Mouse (Mus musculus): ENCODE measurements around the gene Guk1. TPM values are rescaled to one million over a fixed set of nuclear protein-coding genes. Genes with fewer than 3 reads are reported as not detected.

The Guk1 gene
- polyA plus RNA-seq, 1 experiment from 2014 or later: 119 TPM

DNA sequence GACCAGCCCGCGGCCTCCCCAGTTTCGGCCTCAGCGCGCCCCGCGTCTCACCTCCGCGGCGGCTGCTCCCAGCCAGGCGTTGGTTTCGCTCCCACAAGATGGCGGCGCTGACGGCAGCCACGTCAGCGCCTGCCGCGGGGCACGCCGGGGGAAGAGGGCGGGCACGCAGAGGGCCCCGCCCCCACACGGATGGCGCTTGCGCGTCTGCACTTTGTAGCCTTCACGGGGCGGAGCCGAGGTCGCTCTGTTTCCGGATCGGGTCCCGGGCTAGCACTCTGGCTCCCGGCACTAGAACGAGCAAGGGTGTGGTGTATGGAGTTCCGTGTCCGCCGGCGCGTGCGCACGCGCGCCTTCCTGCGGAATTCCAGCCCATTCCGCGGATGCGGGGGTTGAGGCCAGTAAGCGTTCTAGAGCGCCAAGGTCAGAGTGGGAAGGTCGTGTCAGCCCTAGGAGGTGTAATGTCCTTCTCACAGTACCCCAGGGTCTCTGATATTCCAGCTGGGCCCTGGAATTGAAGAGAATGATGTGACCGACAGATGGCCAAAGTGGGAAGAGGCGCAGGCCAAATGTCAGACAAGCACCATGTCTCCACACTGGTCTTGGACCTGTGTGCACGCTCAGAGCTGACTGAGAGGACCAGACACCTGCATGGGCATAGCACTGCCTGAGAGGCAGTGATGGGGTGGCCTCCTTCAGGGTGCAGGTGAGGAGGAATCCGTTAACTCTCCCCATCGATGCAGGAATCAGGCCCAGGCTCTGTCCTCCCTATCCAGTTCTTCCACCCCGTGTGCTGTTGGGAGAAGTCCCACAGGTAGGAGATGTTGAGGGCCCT lies 36.3 kb upstream of the Guk1 start, which contains the start of gene Arf1:
TSS of gene Arf1 (minus strand) at position 149 of the 832 bp plus-strand sequence.
- Histone ChIP-seq H3K9me3 (ENCODE audit: control insufficient read depth) (no peaks in the 10 kb centered on the region), H3K27me3 (replicated peaks; ENCODE audit: control insufficient read depth, insufficient read depth, low read length) (no peaks in the 10 kb centered on the region), H3K9ac (ENCODE audit: low read depth, low read length) (peak within 1 kb of the TSS; percentile 100), H3K4me2 (replicated peaks; ENCODE audit: low read depth) (peak within 1 kb of the TSS; percentile 74), H3K4me3 (ENCODE audit: low read depth, low read length) (peak within 1 kb of the TSS; percentile 99), H3K27ac (ENCODE audit: low read depth, low read length) (peak within 1 kb of the TSS; percentile 100), H3K36me3 (ENCODE audit: control insufficient read depth, insufficient read depth) (peaks cover 4% of the 10 kb centered on the region; the same call in 1 of the 2 replicates), H3K4me1 (replicated peaks; ENCODE audit: control insufficient read depth, insufficient read depth, low read length) (peaks cover 9% of the 10 kb centered on the region; the same call in 1 of the 2 replicates)
- peak; percentile 93 for ATAC-seq
- WGBS: 4% methylated on average over 57 of the region's 59 CpGs
- 0 out of 2 replicates have a peak, but pooled peaks have one; percentile 13 for TF ChIP-seq CTCF (IDR thresholded peaks at IDR 0.05; ENCODE audit: low read depth)

DNA sequence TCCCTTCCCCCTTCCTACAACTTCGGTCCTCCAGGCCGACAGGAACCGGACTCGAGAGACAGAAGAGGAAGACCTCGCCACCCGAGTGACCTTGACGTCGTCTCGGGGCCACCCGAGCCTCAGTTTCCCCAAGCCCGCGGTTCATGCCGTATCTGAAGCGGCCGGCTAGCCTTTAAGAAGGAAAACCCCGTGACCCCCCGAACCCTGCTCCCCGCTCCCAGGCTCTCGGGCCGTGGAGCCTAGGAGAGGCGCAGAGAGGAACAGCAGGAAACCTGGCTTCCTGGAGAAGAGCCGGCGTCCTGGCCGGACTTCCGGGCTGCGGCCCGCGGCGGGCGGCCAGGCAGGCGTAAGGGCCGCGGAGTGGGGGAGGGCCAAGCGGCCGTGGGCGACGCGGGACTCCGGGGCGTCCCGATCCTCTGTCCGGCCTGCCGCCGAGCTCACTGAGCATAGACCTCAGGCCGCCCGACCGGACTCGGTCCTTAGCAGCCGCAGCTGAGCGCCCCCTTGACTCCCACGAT lies 35.7 kb upstream of the Guk1 start:
- WGBS: under 1% methylated on average over 49 of the region's 51 CpGs
- H3K36me3 ChIP-seq (ENCODE audit: control insufficient read depth, insufficient read depth): peaks cover 4% of the 10 kb centered on the region; the same call in 1 of the 2 replicates
- peaks cover 12% of the 10 kb centered on the region; the same call in 1 of the 2 replicates for H3K4me1 ChIP-seq (replicated peaks; ENCODE audit: control insufficient read depth, insufficient read depth, low read length)
- H3K4me2 ChIP-seq (replicated peaks; ENCODE audit: low read depth): peak overlapping the region; percentile 74
- peak overlapping the region; percentile 99 for H3K4me3 ChIP-seq (ENCODE audit: low read depth, low read length)
- H3K27me3 ChIP-seq (replicated peaks; ENCODE audit: control insufficient read depth, insufficient read depth, low read length): no peaks in the 10 kb centered on the region
- ATAC-seq: peak; percentile 65
- H3K9ac ChIP-seq (ENCODE audit: low read depth, low read length): peak overlapping the region; percentile 100
- TF ChIP-seq CTCF (IDR thresholded peaks at IDR 0.05; ENCODE audit: low read depth): no peak
- no peaks in the 10 kb centered on the region for H3K9me3 ChIP-seq (ENCODE audit: control insufficient read depth)
- H3K27ac ChIP-seq (ENCODE audit: low read depth, low read length): peak overlapping the region; percentile 100

DNA sequence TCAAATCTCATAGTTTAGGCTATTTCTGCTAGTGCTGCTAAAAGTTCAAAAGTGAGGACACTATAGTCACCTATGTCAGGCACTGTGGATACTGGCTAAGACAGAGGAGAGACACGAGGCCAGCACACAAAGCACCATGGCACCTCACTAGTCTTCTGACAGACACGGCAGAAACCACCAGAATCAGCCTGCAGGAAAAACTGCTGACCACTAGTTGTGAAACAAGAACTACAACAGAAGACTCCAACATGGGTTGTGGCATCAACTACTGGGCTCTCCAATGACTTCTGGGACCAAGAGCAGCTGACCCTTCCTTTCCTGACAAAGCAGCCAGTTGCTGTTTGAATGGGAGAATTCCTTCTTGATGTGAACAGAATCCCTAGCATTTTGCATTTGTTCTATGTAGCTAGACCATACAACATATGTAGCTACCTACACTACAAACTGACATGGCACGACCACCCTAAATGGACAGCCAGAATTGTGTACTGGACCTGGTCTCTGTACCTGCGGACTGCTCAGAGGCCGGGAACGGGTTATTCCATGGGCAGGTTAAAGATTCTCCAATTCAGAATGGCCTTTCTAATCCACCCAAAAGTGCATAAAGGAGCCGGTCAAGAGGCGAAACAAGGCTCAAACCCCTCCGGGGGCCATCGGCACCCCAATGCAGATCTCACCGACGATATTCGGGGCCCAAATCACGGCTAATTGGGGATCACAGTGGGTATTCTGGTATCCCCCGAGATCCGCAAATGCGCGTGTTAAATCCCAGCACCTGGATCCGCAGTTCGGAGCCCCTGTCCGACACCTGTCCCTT lies 35.0 kb upstream of the Guk1 start:
- no peak for TF ChIP-seq CTCF (IDR thresholded peaks at IDR 0.05; ENCODE audit: low read depth)
- Histone ChIP-seq H3K9me3 (ENCODE audit: control insufficient read depth) (no peaks in the 10 kb centered on the region), H3K36me3 (ENCODE audit: control insufficient read depth, insufficient read depth) (peaks cover 4% of the 10 kb centered on the region; the same call in 1 of the 2 replicates), H3K9ac (ENCODE audit: low read depth, low read length) (peak overlapping the region; percentile 100), H3K27ac (ENCODE audit: low read depth, low read length) (peak overlapping the region; percentile 100), H3K27me3 (replicated peaks; ENCODE audit: control insufficient read depth, insufficient read depth, low read length) (no peaks in the 10 kb centered on the region), H3K4me1 (replicated peaks; ENCODE audit: control insufficient read depth, insufficient read depth, low read length) (peaks cover 17% of the 10 kb centered on the region; the same call in 1 of the 2 replicates), H3K4me3 (ENCODE audit: low read depth, low read length) (peak overlapping the region; percentile 99), H3K4me2 (replicated peaks; ENCODE audit: low read depth) (peak overlapping the region; percentile 74)
- no peak for ATAC-seq
- WGBS: 1% methylated on average over 21 of the region's 21 CpGs

DNA sequence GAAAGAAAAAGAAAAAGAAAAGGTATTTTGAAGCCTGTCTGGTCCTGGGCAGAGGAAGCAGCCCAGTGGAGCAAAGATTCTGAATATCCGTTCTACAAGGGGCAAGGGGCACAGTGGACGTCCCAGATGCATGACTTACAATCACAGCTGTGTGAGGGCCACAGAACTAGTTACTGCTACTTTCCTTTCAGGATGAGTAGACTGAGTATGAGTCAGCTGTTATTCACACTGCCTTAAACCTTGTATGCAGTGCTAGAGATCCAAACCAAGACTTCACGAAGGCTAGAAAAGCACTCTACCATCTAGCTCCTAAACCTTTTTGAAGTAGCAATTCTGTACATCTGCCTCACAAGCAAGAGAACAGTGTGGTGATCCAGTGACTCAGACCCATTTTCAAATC lies 34.2 kb upstream of the Guk1 start:
- H3K9ac ChIP-seq (ENCODE audit: low read depth, low read length): 0 out of 2 replicates have a peak overlapping the region, but pooled peaks have one; percentile 100
- peak overlapping the region; percentile 74 for H3K4me2 ChIP-seq (replicated peaks; ENCODE audit: low read depth)
- no peak for ATAC-seq
- H3K27me3 ChIP-seq (replicated peaks; ENCODE audit: control insufficient read depth, insufficient read depth, low read length): no peaks in the 10 kb centered on the region
- peaks cover 24% of the 10 kb centered on the region; the same call in 1 of the 2 replicates for H3K4me1 ChIP-seq (replicated peaks; ENCODE audit: control insufficient read depth, insufficient read depth, low read length)
- peaks cover 4% of the 10 kb centered on the region; the same call in 1 of the 2 replicates for H3K36me3 ChIP-seq (ENCODE audit: control insufficient read depth, insufficient read depth)
- 10% methylated on average over 3 of the region's 3 CpGs for WGBS
- H3K27ac ChIP-seq (ENCODE audit: low read depth, low read length): peak overlapping the region; percentile 1
- H3K4me3 ChIP-seq (ENCODE audit: low read depth, low read length): peak overlapping the region; percentile 99
- no peak for TF ChIP-seq CTCF (IDR thresholded peaks at IDR 0.05; ENCODE audit: low read depth)
- no peaks in the 10 kb centered on the region for H3K9me3 ChIP-seq (ENCODE audit: control insufficient read depth)

DNA sequence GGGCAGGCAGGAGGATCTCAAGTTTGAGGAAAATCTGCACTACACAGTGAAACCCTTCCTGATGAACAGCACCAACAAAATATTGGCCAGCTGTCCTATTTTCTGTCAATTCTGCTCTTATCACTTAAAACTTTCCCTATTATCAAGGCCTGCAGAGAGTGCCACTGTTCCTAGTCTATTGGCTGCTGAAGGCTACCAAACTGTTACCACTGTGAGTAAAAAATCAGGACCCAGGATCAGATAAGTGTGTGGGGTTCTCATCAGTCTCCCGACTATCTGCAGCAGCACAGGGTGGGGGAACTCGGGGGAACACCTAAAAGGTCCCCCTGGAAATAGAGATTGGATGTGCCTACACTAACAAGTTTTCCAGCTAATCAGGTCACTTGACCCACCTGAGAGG lies 33.2 kb upstream of the Guk1 start:
- no peak for TF ChIP-seq CTCF (IDR thresholded peaks at IDR 0.05; ENCODE audit: low read depth)
- Histone ChIP-seq H3K27me3 (replicated peaks; ENCODE audit: control insufficient read depth, insufficient read depth, low read length) (no peaks in the 10 kb centered on the region), H3K4me1 (replicated peaks; ENCODE audit: control insufficient read depth, insufficient read depth, low read length) (peaks cover 24% of the 10 kb centered on the region; the same call in 1 of the 2 replicates), H3K27ac (ENCODE audit: low read depth, low read length) (no peak overlapping the region; the same call in 1 of the 2 replicates), H3K36me3 (ENCODE audit: control insufficient read depth, insufficient read depth) (peaks cover 4% of the 10 kb centered on the region; the same call in 1 of the 2 replicates), H3K4me2 (replicated peaks; ENCODE audit: low read depth) (peak overlapping the region; percentile 74), H3K9ac (ENCODE audit: low read depth, low read length) (no peak overlapping the region), H3K9me3 (ENCODE audit: control insufficient read depth) (no peaks in the 10 kb centered on the region), H3K4me3 (ENCODE audit: low read depth, low read length) (peak overlapping the region; percentile 4; the same call in 1 of the 2 replicates)
- no peak for ATAC-seq
- 43% methylated on average over 2 of the region's 2 CpGs for WGBS
